In the genomic region with DNA sequence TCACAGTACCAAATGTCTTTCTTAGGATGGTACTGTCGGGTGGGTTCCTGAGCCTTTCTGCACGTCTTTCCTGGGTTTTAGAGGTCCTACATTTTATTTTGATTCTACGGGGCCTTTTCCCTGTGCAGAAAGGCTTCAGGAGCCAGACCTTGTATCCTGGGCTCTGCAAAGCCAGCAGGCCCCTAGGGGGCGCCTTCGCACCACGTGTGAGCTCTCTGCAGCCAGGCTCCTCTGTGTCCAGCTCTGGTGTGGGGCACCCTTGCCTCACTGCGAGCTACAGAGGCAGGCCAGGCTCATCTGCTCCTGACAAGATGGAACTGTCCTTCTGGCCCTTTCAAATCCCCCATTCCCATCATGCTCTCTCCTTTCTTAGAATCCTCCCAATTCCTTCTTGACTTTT, we compare ENCODE assay signal across 8 mouse cellular contexts. TPM values are rescaled to one million over a fixed set of nuclear protein-coding genes. Genes with fewer than 3 reads are reported as not detected.
A peak's percentile ranks its signal among the peaks of the same experiment; 100 is the strongest.
DNase-seq lines count a peak whose midpoint lies in the region; ATAC-seq lines count a peak whose summit lies in the region.

No protein-coding gene starts in this region.

- intact Hi-C loops in gastrocnemius, postnatal 14 days (cut with DNase I; ENCODE audit: low total_unique reads) = loop anchor here (5.0 to 10.0 kb wide), 2 partner anchors 141 to 289 kb away; no protein-coding TSS in a partner anchor

- peak; percentile 91 to 93 for DNase-seq in adrenal gland, adult 18-20 months (ENCODE audit: low spot score in 2 of 2)
- peak; percentile 86 for DNase-seq in embryo, embryonic 10 days (ENCODE audit: low spot score)
- peak; percentile 91 for DNase-seq in gastrocnemius, postnatal 14 days
- peak; percentile 77 to 85 for DNase-seq in left cerebral cortex, adult 8-10 months (ENCODE audit: low spot score in 2 of 2)
- peak; percentile 90 for DNase-seq in mesoderm, embryonic 11.5 days (ENCODE audit: low read depth, low spot score)
- peak; percentile 91 for DNase-seq in right cerebral cortex, postnatal 4 days
- DNase-seq in urinary bladder, postnatal 4 days (ENCODE audit: low spot score in 2 of 2) = peak; percentile 80 to 87

- peak; percentile 54 for ATAC-seq in inflammation-experienced regulatory T-cells, adult 6 months

RNA-seq across cellular contexts. Expression of gene Usp3, which starts 53.3 kb away (rescaled TPM):
- total RNA-seq in adrenal gland, adult 18-20 months (2021) = 10 to 100 TPM; 33.0 to 41.0 TPM
- 10 to 100 TPM; 18.4 to 18.9 TPM for total RNA-seq in gastrocnemius, postnatal 14 days (2021)
- polyA plus RNA-seq in inflammation-experienced regulatory T-cells, adult 6 months (2017; shearing (Covaris generic)) = 100 to 1,000 TPM in 1 of 3 experiments, 10 to 100 TPM in 2; 82.2 to 141 (median 98.8) TPM
- total RNA-seq in left cerebral cortex, adult 8-10 months (2022) = 10 to 100 TPM; 36.1 to 50.1 (median 42.7) TPM

Comparison
In these comparisons a context has a peak if more than half of its experiments do, and no peak if none do; other contexts are left out.
1. Peak in every context shown above with its lines: DNase-seq and ATAC-seq.